Mouse (Mus musculus) E14TG2a.4 (cell line): ENCODE measurements around the gene Bfsp2.

ENCODE experiments used
- CTCF ChIP-seq: conservative IDR thresholded peaks from 2 replicates; pipeline ENCODE4 v1.5.1; 2014; ENCODE audit warnings: low read length
- NANOG ChIP-seq: IDR thresholded peaks from 2 replicates; pipeline ENCODE4 v1.6.1; 2014; ENCODE audit warnings: borderline replicate concordance, low read length, mixed read lengths
- POU5F1 ChIP-seq: IDR thresholded peaks from 2 replicates; pipeline ENCODE4 v1.6.1; 2014; ENCODE audit warnings: low read length, borderline replicate concordance

DNA sequence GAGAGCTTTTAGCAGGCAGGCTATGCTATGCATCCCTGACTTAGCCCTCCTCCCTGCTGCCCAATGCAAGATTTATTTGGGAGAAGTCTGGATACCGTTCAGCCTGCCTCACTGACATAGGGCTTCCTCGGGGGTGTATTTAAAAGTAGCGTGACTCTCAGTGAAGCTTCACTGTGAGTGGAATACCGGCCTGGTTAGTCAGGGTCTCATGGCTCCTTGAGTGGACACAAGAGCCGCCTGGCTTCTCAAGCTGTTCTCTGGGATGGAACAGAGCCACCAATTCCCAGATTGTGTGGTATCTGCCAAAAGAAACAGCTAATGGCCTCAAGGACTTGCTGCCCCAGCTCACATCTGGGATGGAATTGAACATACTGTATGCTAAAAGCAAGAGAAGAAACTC, 43.1 kb downstream of the Bfsp2 start:
- TF ChIP-seq CTCF (no peak), NANOG (no peak), POU5F1 (no peak)
